Mouse (Mus musculus) liver, embryonic 18 days (tissue): Measurements from ENCODE around the gene Tex19.1. TPM values are rescaled to one million over a fixed set of nuclear protein-coding genes. Genes with fewer than 3 reads are reported as not detected.

ENCODE experiments used
- polyA plus RNA-seq: library from polyadenylated mRNA; depleted of rRNA; stranded (reverse); fragments of >200 nt; gene quantifications from 2 replicates; pipeline ENCODE4 v1.2.3, GENCODE M21; 2012; rRNA removed

The Tex19.1 gene
- 0.04 TPM in 1 of 2 replicates, not detected in the other for polyA plus RNA-seq

DNA sequence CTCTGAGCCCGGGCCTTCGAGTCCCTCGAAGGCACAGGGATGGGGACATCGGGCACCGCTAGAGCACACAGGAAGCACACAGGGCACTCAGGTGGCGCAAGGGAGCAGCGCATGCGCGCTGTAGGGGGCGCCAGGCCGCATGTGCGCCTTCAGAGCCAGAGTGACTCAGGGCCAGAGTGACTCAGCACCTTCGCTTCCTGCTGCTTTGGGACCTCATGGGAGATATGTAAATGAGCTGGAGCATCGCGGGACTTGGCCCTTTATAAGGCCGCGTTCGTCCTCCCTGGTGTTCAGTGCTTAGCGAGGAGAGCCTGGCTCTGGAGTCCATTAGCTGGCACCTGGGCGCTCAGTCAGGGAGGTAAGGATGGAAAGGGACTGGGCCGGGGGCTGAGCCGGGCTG is at the start of gene Tex19.1:
TSS of gene Tex19.1 (plus strand) at position 279 of the 400 bp plus-strand sequence.

DNA sequence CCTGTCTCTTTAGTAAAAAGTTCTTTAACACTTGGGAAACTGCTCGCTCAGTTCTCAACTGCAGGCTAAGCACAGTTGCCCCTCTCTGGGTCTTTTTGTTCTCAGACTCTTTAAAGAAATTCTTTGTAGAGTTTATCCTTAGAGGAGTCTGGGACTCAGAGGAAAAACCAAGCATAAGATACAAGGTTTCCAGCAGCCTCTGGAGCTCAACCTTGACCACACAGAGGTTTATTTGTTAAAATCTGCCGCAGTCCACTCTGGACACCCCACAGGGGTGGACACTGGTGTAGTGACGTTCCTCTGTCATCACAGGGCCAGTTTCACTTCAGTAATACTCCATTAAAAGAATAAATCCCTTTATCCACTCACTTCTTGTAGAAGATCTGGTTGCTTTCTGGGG is 27.4 kb upstream of the Tex19.1 start, which contains the start of gene Tex19.2:
TSS of gene Tex19.2 (minus strand) at position 101 of the 400 bp plus-strand sequence.

DNA sequence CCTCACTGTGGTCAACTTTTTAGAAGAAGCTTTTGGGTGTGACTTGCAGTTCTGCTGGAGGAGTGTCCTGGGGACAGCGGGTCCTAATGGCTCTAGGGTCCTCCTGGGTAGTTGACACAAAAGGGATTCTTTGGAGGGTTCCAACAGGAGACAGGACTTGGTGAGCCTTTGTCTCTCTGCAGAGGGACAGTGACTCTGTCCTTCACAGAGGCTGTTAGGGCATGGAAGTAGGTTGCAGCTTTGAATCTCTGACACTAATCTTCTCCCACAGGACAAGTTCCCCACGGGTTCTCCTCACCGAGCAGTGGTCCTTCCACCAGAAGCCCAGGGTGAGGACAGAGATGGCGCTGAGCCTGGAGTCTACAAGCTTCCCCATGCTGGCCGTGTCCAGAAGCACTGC is 14.0 kb downstream of the Tex19.1 start, which contains the start of gene Uts2r:
TSS of gene Uts2r (plus strand) at position 301 of the 400 bp plus-strand sequence.

Other genes starting within 250 kb of the Tex19.1 start
- gene Ccdc57, start 213.3 kb upstream of the Tex19.1 start, polyA plus RNA-seq, result 1.3 and 1.6 TPM in 2 replicates
- 22.8 and 24.2 TPM in 2 replicates for gene Slc16a3, start 197.7 kb upstream of the Tex19.1 start, polyA plus RNA-seq
- gene Csnk1d, start 154.8 kb upstream of the Tex19.1 start, polyA plus RNA-seq, result 29.6 and 32.7 TPM in 2 replicates
- 1.0 and 2.6 TPM in 2 replicates for gene Cd7, start 106.7 kb upstream of the Tex19.1 start, polyA plus RNA-seq
- 0.02 and 0.08 TPM in 2 replicates for gene Sectm1b, start 82.6 kb upstream of the Tex19.1 start, polyA plus RNA-seq
- gene Sectm1a, start 64.9 kb upstream of the Tex19.1 start, polyA plus RNA-seq, result 2.1 and 2.3 TPM in 2 replicates
- not detected in 2 replicates for gene Tex19.2, start 27.5 kb upstream of the Tex19.1 start, polyA plus RNA-seq
- gene Uts2r, start 14.1 kb downstream of the Tex19.1 start, polyA plus RNA-seq, result not detected in 2 replicates
- gene Hexdc, start 58.3 kb downstream of the Tex19.1 start, polyA plus RNA-seq, result 9.8 and 11.2 TPM in 2 replicates
- gene Ogfod3, start 58.6 kb downstream of the Tex19.1 start, polyA plus RNA-seq, result 6.6 and 6.7 TPM in 2 replicates
- gene Cybc1, start 83.2 kb downstream of the Tex19.1 start, polyA plus RNA-seq, result 17.4 and 17.8 TPM in 2 replicates
- 32.3 and 34.5 TPM in 2 replicates for gene Narf, start 91.1 kb downstream of the Tex19.1 start, polyA plus RNA-seq
- gene Foxk2, start 113.8 kb downstream of the Tex19.1 start, polyA plus RNA-seq, result 7.1 TPM in 2 replicates
- gene Wdr45b, start 208.3 kb downstream of the Tex19.1 start, polyA plus RNA-seq, result 17.3 and 17.6 TPM in 2 replicates
- gene Rab40b, start 242.1 kb downstream of the Tex19.1 start, polyA plus RNA-seq, result 0.31 TPM in 2 replicates